Mouse (Mus musculus) bone marrow, adult 2 months (tissue): Measurements from ENCODE around the gene Adgrb3.

Experiments
- CTCF ChIP-seq: fragments of 200-500 bp; IDR thresholded peaks from 2 replicates; pipeline ENCODE4 v1.5.1; 2011; ENCODE audit warnings: low read length, control low read depth; ENCODE audit not compliant: control insufficient read depth, insufficient read depth
- POLR2A ChIP-seq: fragments of 200-500 bp; IDR thresholded peaks from 2 replicates; pipeline ENCODE4 v1.6.1; 2011; ENCODE audit warnings: low read depth, mild to moderate bottlenecking, control low read depth, low read length, borderline replicate concordance; ENCODE audit not compliant: control insufficient read depth

DNA sequence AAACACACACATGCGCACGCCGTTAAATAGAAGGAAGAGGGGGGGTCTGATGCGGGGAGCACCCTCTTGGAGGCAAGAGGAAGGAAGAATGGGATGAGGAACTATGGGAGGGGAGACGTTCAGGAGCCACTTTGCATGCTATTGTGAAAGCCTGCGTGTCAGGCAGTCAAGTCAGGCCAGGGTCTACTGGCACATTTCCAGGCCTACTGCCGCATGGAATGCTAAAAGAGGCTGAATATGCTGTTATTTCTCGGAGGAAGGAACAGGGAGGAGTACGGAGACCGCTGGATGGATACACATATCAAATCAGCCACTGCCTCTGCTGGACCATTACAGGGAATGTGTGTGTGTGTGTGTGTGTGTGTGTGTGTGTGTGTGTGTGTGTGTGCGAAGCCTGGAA lies 355.0 kb downstream of the Adgrb3 start:
- TF ChIP-seq CTCF (no peak), POLR2A (no peak)
